Mouse (Mus musculus): ENCODE measurements around the gene Zcchc13.
"Not testable (repeated sequence)": the region's sequence is repeated elsewhere in the genome, so short reads cannot be mapped to it uniquely, and the experiment has no call there.

Gene Zcchc13

GRCm38 (mm10) chrX:103652048-103652447, 21.7 kb downstream of the Zcchc13 start:
- DNase-seq: no peak

- DNase-seq: peak; percentile 18
Observed at GRCm38 (mm10) chrX:103653021-103653420, 22.6 kb downstream of the Zcchc13 start.

- no peak for DNase-seq
Observed at GRCm38 (mm10) chrX:103658985-103659384, 28.6 kb downstream of the Zcchc13 start.

GRCm38 (mm10) chrX:103664445-103664844, 34.1 kb downstream of the Zcchc13 start:
- not testable (repeated sequence) for DNase-seq

GRCm38 (mm10) chrX:103670245-103670644, 39.9 kb downstream of the Zcchc13 start:
- no peak for DNase-seq

GRCm38 (mm10) chrX:103673761-103674160, 43.4 kb downstream of the Zcchc13 start:
- no peak for DNase-seq

- DNase-seq: peak; percentile 36
Observed at GRCm38 (mm10) chrX:103674674-103675073, 44.3 kb downstream of the Zcchc13 start.
